Mouse (Mus musculus): ENCODE data around the gene Cnpy2.
"Not testable (repeated sequence)": the region's sequence is repeated elsewhere in the genome, so short reads cannot be mapped to it uniquely, and the experiment has no call there.

Gene Cnpy2

GRCm38 (mm10) chr10:128322141-128323108 is at the start of gene Cnpy2:
Gene Cnpy2 (plus strand): TSS chr10:128322459.
- peak; percentile 70 for DNase-seq

GRCm38 (mm10) chr10:128272819-128273439 is 49.3 kb upstream of the Cnpy2 start:
- DNase-seq, result not testable (repeated sequence)

GRCm38 (mm10) chr10:128275374-128275773 is 46.9 kb upstream of the Cnpy2 start:
- not testable (repeated sequence) for DNase-seq

GRCm38 (mm10) chr10:128278158-128278557 is 44.1 kb upstream of the Cnpy2 start:
- DNase-seq, result no peak

GRCm38 (mm10) chr10:128280943-128281342 is 41.3 kb upstream of the Cnpy2 start:
- DNase-seq, result no peak

GRCm38 (mm10) chr10:128281682-128282081 is 40.6 kb upstream of the Cnpy2 start:
- no peak for DNase-seq

GRCm38 (mm10) chr10:128282886-128283450 is 39.3 kb upstream of the Cnpy2 start:
- DNase-seq, result no peak

GRCm38 (mm10) chr10:128283604-128284579 is 38.4 kb upstream of the Cnpy2 start:
- peak; percentile 97 for DNase-seq

- peak; percentile 55 for DNase-seq
Measured at GRCm38 (mm10) chr10:128290594-128290993, 31.7 kb upstream of the Cnpy2 start.

GRCm38 (mm10) chr10:128296370-128297090 is 25.7 kb upstream of the Cnpy2 start:
- no peak for DNase-seq

GRCm38 (mm10) chr10:128297221-128297620 is 25.0 kb upstream of the Cnpy2 start:
- peak; percentile 61 for DNase-seq

- peak; percentile 71 for DNase-seq
Measured at GRCm38 (mm10) chr10:128297622-128298021, 24.6 kb upstream of the Cnpy2 start.

- DNase-seq, result no peak
Measured at GRCm38 (mm10) chr10:128298243-128298642, 24.0 kb upstream of the Cnpy2 start.

- DNase-seq, result peak; percentile 18
Measured at GRCm38 (mm10) chr10:128298702-128299171, 23.5 kb upstream of the Cnpy2 start, which contains the start of gene Il23a. Gene Il23a (minus strand): TSS chr10:128298752.

GRCm38 (mm10) chr10:128302357-128302756 is 19.9 kb upstream of the Cnpy2 start:
- peak; percentile 29 for DNase-seq

- DNase-seq, result no peak
Measured at GRCm38 (mm10) chr10:128302785-128303125, 19.5 kb upstream of the Cnpy2 start.

GRCm38 (mm10) chr10:128303126-128304021 is 18.9 kb upstream of the Cnpy2 start, which contains the start of gene Pan2:
Gene Pan2 (plus strand): TSS chr10:128303335.
- peak; percentile 99 for DNase-seq

- DNase-seq, result no peak
Measured at GRCm38 (mm10) chr10:128309654-128310053, 12.6 kb upstream of the Cnpy2 start.

- DNase-seq, result peak; percentile 48
Measured at GRCm38 (mm10) chr10:128310177-128310576, 12.1 kb upstream of the Cnpy2 start.

GRCm38 (mm10) chr10:128310902-128311301 is 11.4 kb upstream of the Cnpy2 start:
- no peak for DNase-seq

Measured in cerebellum, adult 11-12 months (tissue).